Mouse (Mus musculus) C2C12 (cell line): ENCODE measurements around the gene Rnf180. TPM values are rescaled to one million over a fixed set of nuclear protein-coding genes. Genes with fewer than 3 reads are reported as not detected.
"Not testable (repeated sequence)": the region's sequence is repeated elsewhere in the genome, so short reads cannot be mapped to it uniquely, and the experiment has no call there.

Source experiments
- H3K27me3 ChIP-seq: one replicate; pipeline ENCODE4 v1.6.1; 2011; ENCODE audit not compliant: control insufficient read depth, insufficient read depth, insufficient read length
- H3K36me3 ChIP-seq: one replicate; pipeline ENCODE4 v1.6.1; 2011; ENCODE audit not compliant: control insufficient read depth, insufficient read depth
- H3K4me3 ChIP-seq: one replicate; pipeline ENCODE4 v1.5.1; 2011; ENCODE audit warnings: mild to moderate bottlenecking, control low read depth; ENCODE audit not compliant: poor library complexity, insufficient read depth, severe bottlenecking
- H3K79me2 ChIP-seq: one replicate; pipeline ENCODE4 v1.6.1; 2011; ENCODE audit not compliant: control insufficient read depth, insufficient read depth
- H3K79me3 ChIP-seq: one replicate; pipeline ENCODE4 v1.6.1; 2011; ENCODE audit warnings: low read depth, control low read depth
- H3ac ChIP-seq: one replicate; pipeline ENCODE3; 2011; ENCODE audit warnings: low read depth; ENCODE audit not compliant: control insufficient read depth, insufficient read length
- CEBPB ChIP-seq: IDR thresholded peaks from one replicate; pipeline ENCODE4 v1.6.1; 2011; ENCODE audit warnings: low read depth, mild to moderate bottlenecking, control low read depth, moderate library complexity
- CTCF ChIP-seq: IDR thresholded peaks from one replicate; pipeline ENCODE4 v1.5.1; 2011; ENCODE audit not compliant: control insufficient read depth, insufficient read depth, insufficient read length
- FOSL1 ChIP-seq: IDR thresholded peaks from one replicate; pipeline ENCODE4 v1.8.0; 2011; ENCODE audit warnings: mild to moderate bottlenecking, low read length; ENCODE audit not compliant: poor library complexity, insufficient read depth, severe bottlenecking
- MAX ChIP-seq: IDR thresholded peaks from one replicate; pipeline ENCODE4 v1.6.1; 2011; ENCODE audit warnings: mild to moderate bottlenecking, control low read depth
- MYOD1 ChIP-seq: IDR thresholded peaks from one replicate; pipeline ENCODE4 v1.6.1; 2011; ENCODE audit warnings: low read depth; ENCODE audit not compliant: control insufficient read depth, insufficient read length
- MYOG ChIP-seq: IDR thresholded peaks from one replicate; pipeline ENCODE4 v1.6.1; 2011; ENCODE audit not compliant: control insufficient read depth, insufficient read length; ENCODE audit errors: extremely low read depth
- USF1 ChIP-seq: IDR thresholded peaks from one replicate; pipeline ENCODE4 v1.6.1; 2011; ENCODE audit warnings: low read depth, mild to moderate bottlenecking, control low read depth, moderate library complexity
- long read RNA-seq, 2 experiments: library from polyadenylated mRNA; unstranded; transcript quantifications; one replicate each; pipeline ENCODE4 v2.0.0; 2019 to 2020
- polyA plus RNA-seq: library from polyadenylated mRNA; unstranded; fragments of >200 nt; fragmentation: generic; extraction: Trizol; gene quantifications from one replicate; pipeline ENCODE4 v1.2.1, GENCODE M21; 2012; ENCODE audit warnings: missing spikeins

The Rnf180 gene
- not detected for polyA plus RNA-seq
- long read RNA-seq, experiment 1, result 0 reads
- long read RNA-seq, experiment 2, result 0 reads

- Histone ChIP-seq H3K79me2 (no peaks in the 10 kb centered on the region), H3K79me3 (no peaks in the 10 kb centered on the region), H3K36me3 (no peaks in the 10 kb centered on the region), H3K27me3 (no peaks in the 10 kb centered on the region), H3K4me3 (no peak within 1 kb of the TSS), H3ac (no peak within 1 kb of the TSS)
- TF ChIP-seq CTCF (no peak), MAX (no peak), USF1 (no peak), MYOG (no peak), MYOD1 (no peak), FOSL1 (no peak), CEBPB (no peak)
These were observed at the start of gene Rnf180 for GRCm38 (mm10) chr13:105294715-105295114. Gene Rnf180, minus strand, starts transcription at chr13:105294815.

GRCm38 (mm10) chr13:105331199-105331968 lies 36.8 kb upstream of the Rnf180 start:
- H3K36me3 ChIP-seq, result no peaks in the 10 kb centered on the region
- H3K79me3 ChIP-seq, result no peaks in the 10 kb centered on the region
- no peak for TF ChIP-seq USF1
- TF ChIP-seq CEBPB, result no peak
- TF ChIP-seq CTCF, result no peak
- no peak for TF ChIP-seq MAX
- TF ChIP-seq FOSL1, result no peak
- TF ChIP-seq MYOD1, result no peak
- TF ChIP-seq MYOG, result no peak
- no peak overlapping the region for H3K4me3 ChIP-seq
- H3K79me2 ChIP-seq, result no peaks in the 10 kb centered on the region
- no peaks in the 10 kb centered on the region for H3K27me3 ChIP-seq
- no peak overlapping the region for H3ac ChIP-seq

DNA sequence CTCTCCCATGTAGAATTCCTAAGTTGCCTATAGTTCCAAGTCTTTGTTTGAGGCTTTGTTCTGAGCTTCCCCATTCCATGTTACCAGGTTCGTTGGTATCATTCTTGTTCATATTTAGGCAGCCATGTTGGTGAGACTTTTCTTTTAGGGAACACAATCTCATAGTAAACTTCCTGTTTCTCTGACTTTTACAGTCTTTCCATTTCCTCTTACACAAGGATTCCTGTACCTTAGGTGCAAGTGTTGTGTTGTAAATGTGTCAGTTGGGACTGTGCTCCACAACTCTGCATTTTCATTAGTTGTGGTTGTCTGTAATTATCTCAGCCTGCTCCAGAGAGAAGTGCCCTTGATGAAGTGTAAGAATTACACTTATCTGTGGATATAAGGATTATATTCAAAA lies 32.3 kb upstream of the Rnf180 start:
- Histone ChIP-seq H3ac (no peak overlapping the region), H3K79me3 (no peaks in the 10 kb centered on the region), H3K27me3 (no peaks in the 10 kb centered on the region), H3K79me2 (no peaks in the 10 kb centered on the region), H3K36me3 (no peaks in the 10 kb centered on the region), H3K4me3 (no peak overlapping the region)
- TF ChIP-seq MYOG (no peak), MAX (no peak), CTCF (no peak), USF1 (no peak), FOSL1 (no peak)

DNA sequence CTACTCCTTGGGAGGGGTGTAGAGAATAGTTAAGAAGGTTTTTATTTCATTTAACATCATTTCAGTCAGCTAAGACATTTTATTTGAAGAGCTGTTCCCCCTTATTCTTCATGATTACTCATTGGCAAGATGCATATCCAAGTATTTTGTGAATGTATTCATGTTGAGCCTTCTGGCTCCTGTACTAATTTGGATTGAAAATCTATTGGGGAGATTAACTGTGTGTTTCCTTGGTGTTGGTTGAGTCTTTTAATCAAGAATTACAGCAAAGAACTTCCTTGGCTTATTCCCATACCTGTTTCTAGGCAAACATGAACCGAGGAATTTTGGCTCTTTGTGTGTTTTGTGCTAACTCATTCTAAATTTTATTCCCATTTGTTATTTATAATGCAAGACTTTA lies 22.3 kb upstream of the Rnf180 start:
- no peaks in the 10 kb centered on the region for H3K36me3 ChIP-seq

GRCm38 (mm10) chr13:105316009-105316408 lies 21.4 kb upstream of the Rnf180 start:
- H3K36me3 ChIP-seq, result no peaks in the 10 kb centered on the region
- no peak overlapping the region for H3K4me3 ChIP-seq
- H3K79me2 ChIP-seq, result no peaks in the 10 kb centered on the region
- TF ChIP-seq USF1 (no peak), CEBPB (no peak), MYOD1 (no peak), MAX (no peak), CTCF (no peak), MYOG (no peak), FOSL1 (no peak)
- H3K27me3 ChIP-seq, result no peaks in the 10 kb centered on the region
- H3K79me3 ChIP-seq, result no peaks in the 10 kb centered on the region
- H3ac ChIP-seq, result no peak overlapping the region

More for the DNA sequence above, 22.3 kb upstream of the Rnf180 start:
- H3K27me3 ChIP-seq, result no peaks in the 10 kb centered on the region
- no peaks in the 10 kb centered on the region for H3K79me2 ChIP-seq
- TF ChIP-seq FOSL1 (no peak), MAX (no peak), MYOD1 (no peak), CEBPB (no peak), MYOG (no peak), CTCF (no peak), USF1 (no peak)
- H3K4me3 ChIP-seq, result no peak overlapping the region
- H3ac ChIP-seq, result no peak overlapping the region
- no peaks in the 10 kb centered on the region for H3K79me3 ChIP-seq

DNA sequence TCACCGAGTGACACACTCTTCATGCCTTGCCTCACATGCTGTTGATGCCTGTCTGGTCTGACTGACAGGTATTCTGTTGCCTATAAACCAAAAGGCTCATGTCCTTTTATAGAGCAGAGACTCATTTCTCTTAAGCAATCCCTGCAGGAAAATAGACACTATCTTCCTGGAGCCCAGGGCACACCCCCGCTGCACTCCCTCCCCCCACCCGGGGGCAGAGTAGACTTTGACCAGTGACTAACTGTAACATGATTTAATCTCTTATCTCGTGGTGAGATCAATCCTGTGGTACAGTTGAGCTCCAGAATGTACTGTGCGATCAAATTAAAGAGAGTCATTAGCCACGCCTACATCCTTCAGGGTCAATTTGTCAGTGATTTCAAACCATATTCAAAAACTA lies 18.1 kb upstream of the Rnf180 start:
- Histone ChIP-seq H3K4me3 (no peak overlapping the region), H3ac (no peak overlapping the region), H3K79me3 (no peaks in the 10 kb centered on the region), H3K36me3 (no peaks in the 10 kb centered on the region), H3K27me3 (no peaks in the 10 kb centered on the region), H3K79me2 (no peaks in the 10 kb centered on the region)
- no peak for TF ChIP-seq USF1
- TF ChIP-seq FOSL1, result no peak
- TF ChIP-seq CTCF, result no peak
- no peak for TF ChIP-seq MYOD1
- TF ChIP-seq MAX, result no peak
- no peak for TF ChIP-seq CEBPB
- no peak for TF ChIP-seq MYOG

GRCm38 (mm10) chr13:105310562-105310961 lies 15.9 kb upstream of the Rnf180 start:
- not testable (repeated sequence) for H3K27me3 ChIP-seq, H3K4me3 ChIP-seq, H3K79me3 ChIP-seq, H3K36me3 ChIP-seq, H3K79me2 ChIP-seq, H3ac ChIP-seq
